Mouse (Mus musculus) liver, embryonic 15.5 days (tissue): Measurements from ENCODE around the gene Ankrd11. TPM values are rescaled to one million over a fixed set of nuclear protein-coding genes. Genes with fewer than 3 reads are reported as not detected.

ENCODE experiments used
- ATAC-seq: fragments of 200-750 bp; cut with Nextera tagmentation; 2 replicates; pipeline ENCODE4 v1.8.0; 2017; ENCODE audit warnings: moderate number of reproducible peaks, mild to moderate bottlenecking, moderate library complexity; ENCODE audit not compliant: insufficient read depth
- H3K27ac ChIP-seq: fragments of 300-500 bp; sonication (generic); replicated peaks from 2 replicates; pipeline ENCODE4 v1.5.1; 2015; ENCODE audit warnings: mild to moderate bottlenecking, inconsistent platforms
- H3K27me3 ChIP-seq: fragments of 300-500 bp; sonication (generic); 2 replicates; pipeline ENCODE4 v1.6.1; 2015; ENCODE audit warnings: mild to moderate bottlenecking, inconsistent platforms
- H3K36me3 ChIP-seq: fragments of 300-500 bp; sonication (generic); replicated peaks from 2 replicates; pipeline ENCODE4 v1.6.1; 2015; ENCODE audit warnings: moderate library complexity, mild to moderate bottlenecking, inconsistent platforms
- H3K4me1 ChIP-seq: fragments of 300-500 bp; sonication (generic); replicated peaks from 2 replicates; pipeline ENCODE4 v1.6.1; 2015; ENCODE audit warnings: inconsistent platforms
- H3K4me2 ChIP-seq: fragments of 300-500 bp; sonication (generic); 2 replicates; pipeline ENCODE4 v1.6.1; 2015; ENCODE audit warnings: moderate library complexity, mild to moderate bottlenecking, inconsistent platforms
- H3K4me3 ChIP-seq: fragments of 300-500 bp; sonication (generic); replicated peaks from 2 replicates; pipeline ENCODE4 v1.5.1; 2015; ENCODE audit warnings: mild to moderate bottlenecking, inconsistent platforms
- H3K9ac ChIP-seq: fragments of 300-500 bp; sonication (generic); 2 replicates; pipeline ENCODE4 v1.6.1; 2015; ENCODE audit warnings: moderate library complexity, mild to moderate bottlenecking, inconsistent platforms
- H3K9me3 ChIP-seq: fragments of 300-500 bp; sonication (generic); replicated peaks from 2 replicates; pipeline ENCODE4 v1.6.1; 2016; ENCODE audit warnings: inconsistent platforms
- WGBS: fragments of 180-500 bp; shearing (Covaris S2); methylation state at CpG from one replicate; pipeline ENCODE4 v1.1.7; 2015; ENCODE audit warnings: mixed read lengths; ENCODE audit not compliant: insufficient replicate concordance; 5-methylcytosine and 5-hydroxymethylcytosine counted together
- polyA plus RNA-seq: library from polyadenylated mRNA; unstranded; fragments of >200 nt; fragmentation: Nextera tagmentation; extraction: Ambion mirVana; gene quantifications from 2 replicates; pipeline ENCODE4 v1.2.1, GENCODE M21; 2015

The Ankrd11 gene
- polyA plus RNA-seq, 1 experiment from 2014 or later, result 18.1 TPM

DNA sequence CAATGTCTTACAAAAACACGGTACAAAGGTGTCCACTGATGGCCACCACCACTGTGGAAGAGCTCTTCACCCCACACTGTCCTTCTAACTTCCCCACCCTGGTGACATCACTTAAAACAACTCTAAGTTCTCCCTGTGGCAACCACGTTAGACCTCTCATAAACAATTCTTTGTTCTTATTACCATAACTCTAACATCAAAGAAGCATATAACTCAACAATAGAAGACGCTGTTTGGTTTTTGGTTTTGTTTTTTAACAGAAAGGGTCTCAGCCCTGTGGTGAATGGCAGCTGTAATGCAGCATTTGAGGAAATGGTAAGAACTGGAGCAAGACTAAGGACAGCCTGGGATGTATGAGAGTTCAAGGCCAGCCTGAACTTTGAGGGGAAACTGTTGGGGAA lies 16.1 kb downstream of the Ankrd11 start:
- no peaks in the 10 kb centered on the region for H3K27me3 ChIP-seq
- no peaks in the 10 kb centered on the region for H3K9me3 ChIP-seq
- H3K4me2 ChIP-seq, result no peak overlapping the region
- ATAC-seq, result no peak
- no peak overlapping the region for H3K27ac ChIP-seq
- H3K9ac ChIP-seq, result no peak overlapping the region
- no peaks in the 10 kb centered on the region for H3K36me3 ChIP-seq
- peaks cover 54% of the 10 kb centered on the region for H3K4me1 ChIP-seq
- no peak overlapping the region for H3K4me3 ChIP-seq
- 64% methylated on average over 3 of the region's 3 CpGs for WGBS

DNA sequence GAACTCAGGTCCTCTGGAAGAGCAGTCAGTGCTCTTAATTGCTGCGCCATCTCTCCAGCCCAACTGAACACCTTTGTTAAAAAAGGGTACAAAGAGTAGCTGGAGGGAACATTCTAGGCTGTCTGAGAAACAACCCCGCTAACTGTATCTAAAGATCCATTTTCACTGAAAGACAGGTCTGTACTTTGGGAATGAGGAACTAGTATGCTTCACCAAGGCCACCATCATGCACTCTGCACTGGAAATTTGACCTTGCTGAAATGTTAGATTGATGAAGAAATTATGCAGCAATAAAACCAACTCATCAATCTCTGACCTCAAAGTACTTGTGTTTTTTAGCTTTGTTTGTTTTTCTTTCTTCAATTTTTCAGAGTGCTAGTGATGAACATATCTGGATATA lies 17.9 kb downstream of the Ankrd11 start:
- peaks cover 63% of the 10 kb centered on the region for H3K4me1 ChIP-seq
- no peak overlapping the region for H3K4me3 ChIP-seq
- no peak overlapping the region for H3K27ac ChIP-seq
- no peaks in the 10 kb centered on the region for H3K36me3 ChIP-seq
- no peak overlapping the region for H3K9ac ChIP-seq
- no peaks in the 10 kb centered on the region for H3K9me3 ChIP-seq
- no peak overlapping the region for H3K4me2 ChIP-seq
- no peak for ATAC-seq
- H3K27me3 ChIP-seq, result no peaks in the 10 kb centered on the region
- 86% methylated on average over 2 of the region's 2 CpGs for WGBS

DNA sequence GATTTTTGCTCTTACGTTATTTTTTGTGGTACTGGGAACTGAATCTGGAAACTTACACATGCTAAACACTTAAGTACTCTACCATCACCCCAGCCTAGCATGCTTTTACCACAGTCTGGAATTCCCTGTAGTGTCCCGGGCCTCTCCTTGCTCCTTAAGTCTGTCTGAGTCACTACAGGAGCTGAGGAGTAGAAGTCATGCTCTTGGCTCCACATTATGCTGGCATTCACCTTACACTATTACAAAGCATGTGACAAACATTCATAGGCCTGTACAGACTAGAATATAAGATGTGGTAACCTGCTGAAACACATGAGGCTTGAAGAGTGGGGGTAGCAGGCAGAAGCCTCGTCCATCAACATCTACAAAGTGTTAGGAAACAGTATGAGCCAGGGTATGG lies 19.4 kb downstream of the Ankrd11 start:
- Histone ChIP-seq H3K4me2 (no peak overlapping the region), H3K4me1 (peaks cover 68% of the 10 kb centered on the region), H3K9me3 (no peaks in the 10 kb centered on the region), H3K9ac (no peak overlapping the region), H3K27ac (no peak overlapping the region), H3K27me3 (no peaks in the 10 kb centered on the region), H3K36me3 (no peaks in the 10 kb centered on the region), H3K4me3 (no peak overlapping the region)
- ATAC-seq, result no peak
- 72% methylated on average over 3 of the region's 3 CpGs for WGBS

DNA sequence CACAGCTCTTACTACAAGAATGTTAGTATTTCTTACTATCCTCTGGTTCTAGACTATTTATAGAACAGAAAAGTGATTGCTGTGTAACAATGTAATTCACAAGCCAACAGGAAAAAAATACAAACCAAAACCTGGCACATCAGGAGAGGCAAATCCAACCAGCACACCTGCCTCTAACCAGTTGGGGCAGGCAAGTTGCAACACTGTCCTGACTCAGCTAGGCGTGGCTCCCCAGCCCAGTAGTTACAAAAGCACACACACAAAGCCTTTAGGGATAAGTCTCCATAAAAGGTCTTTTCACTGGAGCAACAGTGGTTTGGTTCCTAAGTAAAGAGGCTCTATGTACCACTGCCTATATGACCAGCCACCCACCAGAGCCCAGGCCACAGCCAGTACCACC lies 20.8 kb downstream of the Ankrd11 start:
- no peak overlapping the region for H3K4me2 ChIP-seq
- peaks cover 6% of the 10 kb centered on the region; the same call in 1 of the 2 replicates for H3K36me3 ChIP-seq
- no peaks in the 10 kb centered on the region for H3K9me3 ChIP-seq
- no peak overlapping the region for H3K4me3 ChIP-seq
- peak overlapping the region; percentile 65 for H3K27ac ChIP-seq
- peak; percentile 70 for ATAC-seq
- H3K4me1 ChIP-seq, result peaks cover 73% of the 10 kb centered on the region
- H3K27me3 ChIP-seq, result no peaks in the 10 kb centered on the region
- no peak overlapping the region; the same call in 1 of the 2 replicates for H3K9ac ChIP-seq
- WGBS, result 62% methylated on average over 1 of the region's 1 CpGs

DNA sequence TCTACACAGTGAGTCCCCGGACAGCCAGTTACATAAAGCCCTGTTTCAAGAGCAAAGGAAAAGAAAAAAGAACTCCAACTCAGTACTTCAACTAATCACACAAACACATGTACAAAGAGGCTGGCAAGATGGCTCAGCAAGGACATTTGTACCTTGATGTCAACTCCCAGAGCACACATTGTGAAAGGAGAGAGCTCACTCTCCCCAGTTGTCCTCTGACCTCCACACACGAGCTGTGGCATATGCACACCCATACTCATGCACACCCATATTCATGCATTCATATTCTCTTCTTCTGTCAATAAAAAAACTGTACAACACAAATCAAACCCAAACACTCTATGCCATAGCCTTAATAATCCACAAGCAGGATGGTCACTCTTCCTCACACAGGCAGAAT lies 21.2 kb downstream of the Ankrd11 start:
- Histone ChIP-seq H3K4me1 (peaks cover 69% of the 10 kb centered on the region), H3K27ac (peak overlapping the region; percentile 39), H3K9ac (no peak overlapping the region), H3K4me3 (no peak overlapping the region), H3K9me3 (no peaks in the 10 kb centered on the region), H3K27me3 (no peaks in the 10 kb centered on the region), H3K36me3 (peaks cover 6% of the 10 kb centered on the region; the same call in 1 of the 2 replicates), H3K4me2 (no peak overlapping the region)
- WGBS, result 56% methylated on average over 2 of the region's 2 CpGs
- ATAC-seq, result peak; percentile 38; the same call in 1 of the 2 replicates

DNA sequence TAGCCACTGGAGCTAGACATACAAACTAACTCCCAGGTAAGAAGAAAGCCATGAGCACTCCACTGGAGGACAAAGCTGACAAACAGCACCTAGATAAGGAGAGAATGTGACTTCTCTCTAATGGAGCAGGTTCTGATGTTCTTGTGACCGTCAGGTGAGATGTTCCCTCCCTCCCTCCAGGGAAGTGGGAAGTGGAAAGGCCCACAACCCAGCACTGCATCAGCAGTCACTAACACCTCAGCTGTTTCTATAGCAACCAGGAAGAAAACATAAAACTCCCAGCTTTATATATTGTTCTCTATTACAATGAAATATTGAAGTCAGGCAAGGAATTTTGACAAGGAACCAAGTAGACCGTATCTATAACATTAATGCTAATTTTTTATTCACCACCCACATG lies 22.0 kb downstream of the Ankrd11 start:
- no peak overlapping the region for H3K9ac ChIP-seq
- no peaks in the 10 kb centered on the region for H3K9me3 ChIP-seq
- no peak overlapping the region for H3K4me3 ChIP-seq
- no peaks in the 10 kb centered on the region for H3K27me3 ChIP-seq
- H3K4me2 ChIP-seq, result no peak overlapping the region
- peaks cover 65% of the 10 kb centered on the region for H3K4me1 ChIP-seq
- ATAC-seq, result no peak
- H3K27ac ChIP-seq, result no peak overlapping the region
- 71% methylated on average over 2 of the region's 2 CpGs for WGBS
- peaks cover 11% of the 10 kb centered on the region; the same call in 1 of the 2 replicates for H3K36me3 ChIP-seq

DNA sequence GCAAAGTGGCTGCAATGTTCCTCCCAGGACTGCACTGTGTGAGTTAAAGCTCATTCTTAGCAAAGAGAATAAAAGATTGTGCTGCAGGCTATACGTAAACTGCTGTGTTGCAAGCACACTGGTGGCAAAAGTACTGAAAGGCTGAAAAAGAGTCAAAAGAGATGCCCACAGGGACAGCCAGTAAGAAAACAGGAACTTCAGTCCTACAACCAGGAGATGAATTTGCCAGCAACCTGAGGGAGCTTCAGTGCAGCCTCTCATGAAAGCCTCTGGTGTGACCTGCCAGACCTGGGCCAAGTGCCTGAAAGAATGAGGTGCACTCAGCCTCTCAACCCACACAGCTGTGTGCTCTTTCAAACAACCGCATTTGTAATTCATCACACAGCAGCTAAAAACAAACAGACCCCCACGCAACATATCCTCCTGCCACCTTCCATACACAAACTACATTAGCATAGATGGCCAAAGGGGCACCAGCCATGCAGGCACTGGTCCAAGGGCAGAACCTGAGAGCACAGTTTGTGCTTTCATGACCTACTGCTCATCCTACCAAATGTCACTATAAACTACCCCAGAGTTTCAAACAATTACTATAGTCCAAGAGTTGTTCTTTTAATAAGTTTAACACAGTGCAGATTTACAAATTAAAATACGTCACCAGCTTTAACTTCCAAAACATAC lies 23.5 kb downstream of the Ankrd11 start:
- H3K4me3 ChIP-seq, result no peak overlapping the region
- H3K36me3 ChIP-seq, result peaks cover 13% of the 10 kb centered on the region
- no peak overlapping the region for H3K4me2 ChIP-seq
- no peaks in the 10 kb centered on the region for H3K27me3 ChIP-seq
- peaks cover 71% of the 10 kb centered on the region for H3K4me1 ChIP-seq
- ATAC-seq, result peak; percentile 16; the same call in 1 of the 2 replicates
- WGBS, result 73% methylated on average over 4 of the region's 4 CpGs
- no peak overlapping the region for H3K9ac ChIP-seq
- H3K9me3 ChIP-seq, result no peaks in the 10 kb centered on the region
- no peak overlapping the region for H3K27ac ChIP-seq

DNA sequence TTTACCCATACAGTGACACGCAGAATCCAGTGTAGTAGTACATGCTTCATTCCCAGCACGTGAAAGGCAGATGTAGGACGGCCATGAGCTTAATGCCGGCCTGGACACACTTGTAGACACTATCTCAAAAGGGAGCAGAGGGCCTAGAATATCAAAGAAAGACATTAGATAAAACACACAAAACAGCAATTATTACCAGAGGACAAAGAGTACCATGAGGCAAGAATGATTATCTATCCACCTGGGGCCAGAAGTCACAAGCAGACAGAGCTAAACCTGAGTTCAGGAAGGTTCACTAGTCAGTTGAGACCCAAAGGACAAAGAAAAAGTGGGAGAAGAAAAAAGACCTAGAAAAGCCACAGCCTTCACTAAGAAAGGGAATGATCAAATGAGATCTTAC lies 24.9 kb downstream of the Ankrd11 start:
- WGBS, result 87% methylated on average over 4 of the region's 4 CpGs
- Histone ChIP-seq H3K4me3 (no peak overlapping the region), H3K9ac (no peak overlapping the region), H3K36me3 (peaks cover 20% of the 10 kb centered on the region), H3K4me1 (peaks cover 65% of the 10 kb centered on the region), H3K4me2 (no peak overlapping the region), H3K9me3 (no peaks in the 10 kb centered on the region), H3K27ac (no peak overlapping the region), H3K27me3 (no peaks in the 10 kb centered on the region)
- no peak for ATAC-seq

DNA sequence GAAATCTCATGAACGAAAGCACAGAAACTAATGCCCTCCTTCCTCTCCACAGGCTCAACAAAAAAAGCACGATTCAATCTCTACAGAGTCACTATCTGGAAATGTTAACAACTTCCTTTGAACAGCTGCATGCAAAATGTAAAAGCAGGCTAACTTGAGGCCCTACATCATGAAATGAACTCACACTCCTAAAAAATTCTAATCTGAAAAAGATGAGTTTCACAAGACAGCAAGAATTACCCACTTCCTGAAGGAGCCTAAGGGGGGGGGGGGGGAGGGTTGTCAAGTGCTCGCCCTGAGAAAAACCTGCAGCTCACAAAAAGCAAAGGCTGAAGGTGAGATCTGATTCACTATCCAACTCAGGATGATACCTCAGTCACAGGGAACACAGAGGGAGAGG lies 27.0 kb downstream of the Ankrd11 start:
- ATAC-seq, result no peak
- Histone ChIP-seq H3K4me1 (peaks cover 62% of the 10 kb centered on the region), H3K36me3 (peaks cover 20% of the 10 kb centered on the region), H3K4me2 (no peak overlapping the region), H3K27me3 (no peaks in the 10 kb centered on the region), H3K9ac (no peak overlapping the region), H3K9me3 (no peaks in the 10 kb centered on the region), H3K27ac (no peak overlapping the region), H3K4me3 (no peak overlapping the region)
- 27% methylated on average over 3 of the region's 3 CpGs for WGBS

DNA sequence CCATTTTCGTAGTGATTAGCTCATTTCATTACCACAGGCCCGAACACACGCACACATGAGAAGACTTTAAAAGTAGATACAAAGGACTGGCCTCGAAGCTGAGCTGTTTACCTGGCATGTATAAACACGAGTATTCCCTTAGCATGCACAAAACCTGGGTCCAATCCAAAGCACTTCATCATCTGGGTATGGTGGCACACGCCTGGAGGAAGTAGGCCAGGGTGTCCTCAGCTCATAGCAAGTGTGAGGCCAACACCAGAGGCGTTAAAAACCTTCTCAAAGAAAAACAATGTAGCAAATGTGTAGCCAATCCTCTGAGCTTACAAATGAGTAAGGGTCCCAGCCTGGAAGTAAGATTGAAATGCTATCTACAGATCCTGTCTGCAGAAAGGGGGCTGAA lies 27.6 kb downstream of the Ankrd11 start:
- Histone ChIP-seq H3K36me3 (peaks cover 20% of the 10 kb centered on the region), H3K4me3 (no peak overlapping the region), H3K9ac (no peak overlapping the region), H3K4me1 (peaks cover 60% of the 10 kb centered on the region), H3K27me3 (no peaks in the 10 kb centered on the region), H3K4me2 (no peak overlapping the region), H3K27ac (no peak overlapping the region), H3K9me3 (no peaks in the 10 kb centered on the region)
- ATAC-seq, result no peak
- 78% methylated on average over 7 of the region's 7 CpGs for WGBS

DNA sequence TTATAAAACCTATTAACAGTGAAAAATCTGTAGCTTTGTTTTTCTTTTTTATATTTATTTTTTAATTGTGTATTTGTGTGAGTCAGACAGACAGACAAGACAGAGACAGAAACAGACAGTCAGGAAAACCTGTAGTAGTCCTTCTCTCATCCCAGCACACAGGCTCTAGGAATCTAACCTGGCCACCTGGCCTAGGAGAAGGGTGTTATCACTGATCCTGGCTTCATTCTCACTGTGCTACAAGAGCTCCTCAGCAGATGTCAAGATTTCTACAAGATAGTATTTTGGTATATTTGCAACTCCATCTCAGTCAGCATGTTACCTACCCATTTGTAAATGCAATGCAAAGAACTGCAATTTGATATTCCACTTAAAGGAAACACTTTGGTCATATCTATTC lies 30.8 kb downstream of the Ankrd11 start:
- no peak overlapping the region for H3K4me2 ChIP-seq
- peaks cover 58% of the 10 kb centered on the region for H3K4me1 ChIP-seq
- H3K36me3 ChIP-seq, result peaks cover 13% of the 10 kb centered on the region
- H3K9ac ChIP-seq, result no peak overlapping the region
- H3K27me3 ChIP-seq, result no peaks in the 10 kb centered on the region
- no peak overlapping the region for H3K27ac ChIP-seq
- H3K9me3 ChIP-seq, result no peaks in the 10 kb centered on the region
- H3K4me3 ChIP-seq, result no peak overlapping the region
- ATAC-seq, result no peak

DNA sequence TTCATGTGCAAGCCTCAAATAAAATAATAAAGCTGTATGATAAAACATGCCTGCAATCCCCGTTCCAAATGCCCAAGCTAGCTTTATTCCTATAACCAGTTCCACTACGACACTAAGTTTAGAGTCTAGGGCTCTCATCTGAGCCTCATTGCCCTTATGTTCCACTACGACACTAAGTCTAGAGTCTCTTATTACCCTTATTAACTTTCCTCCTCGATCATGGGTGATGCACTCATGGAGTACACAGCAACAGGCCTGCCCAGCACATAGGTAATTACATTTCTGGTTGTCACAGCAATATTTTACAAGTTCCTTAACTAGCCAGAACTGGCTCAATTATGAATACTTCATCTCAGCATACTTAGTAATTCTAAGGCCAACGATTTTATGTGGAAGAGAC lies 36.3 kb downstream of the Ankrd11 start:
- WGBS, result 75% methylated on average over 5 of the region's 5 CpGs
- no peak overlapping the region for H3K9ac ChIP-seq
- no peak overlapping the region for H3K4me2 ChIP-seq
- no peaks in the 10 kb centered on the region for H3K27me3 ChIP-seq
- no peak overlapping the region for H3K27ac ChIP-seq
- H3K36me3 ChIP-seq, result no peaks in the 10 kb centered on the region; the same call in 1 of the 2 replicates
- peaks cover 75% of the 10 kb centered on the region for H3K4me1 ChIP-seq
- no peaks in the 10 kb centered on the region for H3K9me3 ChIP-seq
- ATAC-seq, result no peak
- H3K4me3 ChIP-seq, result no peak overlapping the region
